Mouse (Mus musculus) embryonic facial prominence, embryonic 14.5 days (tissue): ENCODE measurements at regions not wholly inside any gene's neighbourhood (a gene's known extent, or its start where the extent isn't known, plus 50 kb on each side); places are given as distances from the start of the nearest gene placed in this dataset.

Experiments used
- ATAC-seq: fragments of 200-750 bp; cut with Nextera tagmentation; 2 replicates; pipeline ENCODE4 v1.8.0; 2017; ENCODE audit warnings: low read depth, moderate number of reproducible peaks, moderate TSS enrichment
- DNase-seq: peaks from one replicate; pipeline ENCODE4 v3.0.0-alpha.2; 2015; ENCODE audit warnings: low spot score
- H3K27ac ChIP-seq: fragments of 300-500 bp; sonication (generic); replicated peaks from 2 replicates; pipeline ENCODE4 v1.5.1; 2014; ENCODE audit warnings: low read depth, mild to moderate bottlenecking, low read length, moderate library complexity
- H3K27me3 ChIP-seq: fragments of 300-500 bp; sonication (generic); replicated peaks from 2 replicates; pipeline ENCODE4 v1.6.1; 2014; ENCODE audit warnings: low read length; ENCODE audit not compliant: control insufficient read depth, insufficient read depth
- H3K36me3 ChIP-seq: fragments of 300-500 bp; sonication (generic); 2 replicates; pipeline ENCODE4 v1.6.1; 2014; ENCODE audit warnings: low read length, mixed read lengths; ENCODE audit not compliant: control insufficient read depth, insufficient read depth
- H3K4me1 ChIP-seq: fragments of 300-500 bp; sonication (generic); 2 replicates; pipeline ENCODE4 v1.6.1; 2014; ENCODE audit warnings: antibody characterized with exemption, low read length; ENCODE audit not compliant: control insufficient read depth, insufficient read depth
- H3K4me2 ChIP-seq: fragments of 300-500 bp; sonication (generic); 2 replicates; pipeline ENCODE4 v1.6.1; 2014; ENCODE audit warnings: low read depth, mild to moderate bottlenecking, low read length, moderate library complexity, mixed read lengths
- H3K4me3 ChIP-seq: fragments of 300-500 bp; sonication (generic); 2 replicates; pipeline ENCODE4 v1.5.1; 2014; ENCODE audit warnings: low read depth, mild to moderate bottlenecking, low read length
- H3K9ac ChIP-seq: fragments of 300-500 bp; sonication (generic); 2 replicates; pipeline ENCODE4 v1.6.1; 2014; ENCODE audit warnings: low read depth, mild to moderate bottlenecking, low read length, moderate library complexity, mixed read lengths
- H3K9me3 ChIP-seq: fragments of 300-500 bp; sonication (generic); 2 replicates; pipeline ENCODE4 v1.6.1; 2016; ENCODE audit warnings: low read length; ENCODE audit not compliant: control insufficient read depth
- WGBS: fragments of 180-500 bp; shearing (Covaris S2); extraction: QIAGEN DNeasy Blood & Tissue Kit; methylation state at CpG from one replicate; pipeline ENCODE4 v1.1.7; 2014; 5-methylcytosine and 5-hydroxymethylcytosine counted together

GRCm38 (mm10) chr8:90536196-90536640 is 188.1 kb upstream of the Tox3 start:
- DNase-seq (no peak), ATAC-seq (no peak)
- WGBS = 83% methylated on average over 4 of the region's 4 CpGs
- H3K36me3 ChIP-seq = no peaks in the 10 kb centered on the region
- H3K4me2 ChIP-seq = no peak overlapping the region
- H3K4me3 ChIP-seq = no peak overlapping the region
- H3K27ac ChIP-seq = no peak overlapping the region
- no peak overlapping the region for H3K9ac ChIP-seq
- no peaks in the 10 kb centered on the region for H3K4me1 ChIP-seq
- no peaks in the 10 kb centered on the region for H3K9me3 ChIP-seq
- H3K27me3 ChIP-seq = no peaks in the 10 kb centered on the region

GRCm38 (mm10) chr8:90535515-90536156 is 187.5 kb upstream of the Tox3 start:
- 61% methylated on average over 8 of the region's 8 CpGs for WGBS
- no peak overlapping the region for H3K9ac ChIP-seq
- no peak overlapping the region for H3K27ac ChIP-seq
- H3K4me3 ChIP-seq = no peak overlapping the region
- no peaks in the 10 kb centered on the region for H3K27me3 ChIP-seq
- no peak overlapping the region for H3K4me2 ChIP-seq
- ATAC-seq = no peak
- H3K4me1 ChIP-seq = no peaks in the 10 kb centered on the region
- H3K36me3 ChIP-seq = no peaks in the 10 kb centered on the region
- H3K9me3 ChIP-seq = no peaks in the 10 kb centered on the region
- no peak for DNase-seq

DNA sequence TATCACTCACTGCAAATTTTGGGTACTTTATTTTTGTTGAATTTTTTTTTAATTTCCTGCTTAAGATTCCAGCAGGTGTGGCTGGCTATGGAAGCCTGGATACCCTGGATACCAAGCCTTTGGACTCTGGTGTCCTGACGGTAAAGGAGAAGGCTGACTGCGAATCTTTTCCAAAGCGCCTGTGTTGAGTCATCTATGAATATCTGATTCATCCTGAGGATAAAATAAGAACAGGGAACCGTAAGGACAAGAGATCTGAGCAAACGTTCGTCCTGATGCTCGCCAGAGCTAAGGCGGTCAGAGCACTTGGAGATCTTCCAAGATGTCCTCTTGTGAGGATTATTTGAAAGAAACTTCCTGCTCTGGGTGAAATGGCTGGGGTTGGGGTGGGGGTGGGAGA is 173.2 kb upstream of the Tox3 start:
- Histone ChIP-seq H3K9me3 (0 out of 2 replicates have a peak, but pooled peaks cover 10% of the 10 kb centered on the region), H3K27ac (no peak overlapping the region), H3K27me3 (no peaks in the 10 kb centered on the region), H3K4me3 (no peak overlapping the region), H3K9ac (no peak overlapping the region), H3K4me1 (no peaks in the 10 kb centered on the region), H3K36me3 (no peaks in the 10 kb centered on the region), H3K4me2 (no peak overlapping the region)
- 77% methylated on average over 8 of the region's 8 CpGs for WGBS
- no peak for DNase-seq
- no peak for ATAC-seq

GRCm38 (mm10) chr8:90520186-90520585 is 172.0 kb upstream of the Tox3 start:
- H3K4me1 ChIP-seq = no peaks in the 10 kb centered on the region
- H3K27me3 ChIP-seq = no peaks in the 10 kb centered on the region
- no peak overlapping the region for H3K4me2 ChIP-seq
- H3K4me3 ChIP-seq = no peak overlapping the region
- ATAC-seq = peak; percentile 65; the same call in 1 of the 2 replicates
- WGBS = 29% methylated on average over 4 of the region's 4 CpGs
- H3K36me3 ChIP-seq = no peaks in the 10 kb centered on the region
- 0 out of 2 replicates have a peak, but pooled peaks cover 10% of the 10 kb centered on the region for H3K9me3 ChIP-seq
- no peak overlapping the region for H3K9ac ChIP-seq
- DNase-seq = peak; percentile 65
- H3K27ac ChIP-seq = no peak overlapping the region

DNA sequence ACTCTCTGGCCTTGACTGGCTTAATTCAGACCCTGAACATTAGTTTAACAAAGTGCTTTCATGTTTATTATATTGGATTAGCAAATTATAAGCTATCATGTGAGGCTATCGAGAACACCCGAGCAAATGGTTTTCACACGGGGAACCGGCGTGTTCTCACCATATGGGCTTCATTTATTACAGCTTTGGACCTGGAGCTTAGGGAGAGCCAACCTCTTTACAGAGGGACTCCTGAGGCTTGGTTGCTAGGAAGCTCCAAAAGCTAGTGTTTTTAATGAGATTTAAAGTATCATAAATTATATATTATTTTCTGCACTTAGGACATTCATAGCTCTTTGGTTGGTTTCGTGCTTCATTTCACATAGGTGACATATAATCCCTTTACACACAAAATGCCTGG is 171.4 kb upstream of the Tox3 start:
- no peak overlapping the region for H3K4me2 ChIP-seq
- 54% methylated on average over 6 of the region's 6 CpGs for WGBS
- H3K9ac ChIP-seq = no peak overlapping the region
- 0 out of 2 replicates have a peak, but pooled peaks cover 10% of the 10 kb centered on the region for H3K9me3 ChIP-seq
- no peaks in the 10 kb centered on the region for H3K27me3 ChIP-seq
- H3K27ac ChIP-seq = no peak overlapping the region
- no peaks in the 10 kb centered on the region for H3K4me1 ChIP-seq
- no peak overlapping the region for H3K4me3 ChIP-seq
- no peak for DNase-seq
- ATAC-seq = no peak
- no peaks in the 10 kb centered on the region for H3K36me3 ChIP-seq

GRCm38 (mm10) chr8:90514191-90514590 is 166.0 kb upstream of the Tox3 start:
- Histone ChIP-seq H3K27me3 (no peaks in the 10 kb centered on the region), H3K4me1 (0 out of 2 replicates have a peak, but pooled peaks cover 2% of the 10 kb centered on the region), H3K27ac (no peak overlapping the region), H3K4me3 (no peak overlapping the region), H3K4me2 (no peak overlapping the region), H3K9ac (no peak overlapping the region), H3K9me3 (no peaks in the 10 kb centered on the region), H3K36me3 (no peaks in the 10 kb centered on the region)
- WGBS = 63% methylated on average over 3 of the region's 3 CpGs
- no peak for DNase-seq
- no peak for ATAC-seq

DNA sequence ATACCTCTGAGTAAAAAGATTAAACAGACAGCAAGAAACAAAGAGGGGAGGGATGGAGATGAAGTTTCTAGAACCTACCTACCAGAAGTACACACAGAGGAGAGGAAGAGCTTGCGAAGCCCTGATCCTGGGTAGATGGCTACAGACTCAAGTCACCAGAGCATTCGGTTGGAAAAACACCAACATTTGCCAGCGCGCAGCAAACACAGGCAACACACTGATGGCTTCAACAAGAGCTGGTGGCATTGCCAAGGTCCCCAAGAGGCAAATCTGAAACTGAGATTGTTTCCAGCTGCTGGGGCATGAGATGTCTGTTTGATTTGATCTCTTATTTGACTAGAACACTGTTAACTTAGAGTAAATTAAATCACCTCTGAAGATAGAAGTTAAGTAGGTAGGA is 165.5 kb upstream of the Tox3 start:
- Histone ChIP-seq H3K4me2 (no peak overlapping the region), H3K27ac (no peak overlapping the region), H3K9me3 (no peaks in the 10 kb centered on the region), H3K4me1 (0 out of 2 replicates have a peak, but pooled peaks cover 2% of the 10 kb centered on the region), H3K27me3 (no peaks in the 10 kb centered on the region), H3K4me3 (no peak overlapping the region), H3K9ac (no peak overlapping the region), H3K36me3 (no peaks in the 10 kb centered on the region)
- ATAC-seq (no peak), DNase-seq (no peak)
- 94% methylated on average over 4 of the region's 4 CpGs for WGBS

GRCm38 (mm10) chr8:90513102-90513501 is 165.0 kb upstream of the Tox3 start:
- no peak for ATAC-seq

DNA sequence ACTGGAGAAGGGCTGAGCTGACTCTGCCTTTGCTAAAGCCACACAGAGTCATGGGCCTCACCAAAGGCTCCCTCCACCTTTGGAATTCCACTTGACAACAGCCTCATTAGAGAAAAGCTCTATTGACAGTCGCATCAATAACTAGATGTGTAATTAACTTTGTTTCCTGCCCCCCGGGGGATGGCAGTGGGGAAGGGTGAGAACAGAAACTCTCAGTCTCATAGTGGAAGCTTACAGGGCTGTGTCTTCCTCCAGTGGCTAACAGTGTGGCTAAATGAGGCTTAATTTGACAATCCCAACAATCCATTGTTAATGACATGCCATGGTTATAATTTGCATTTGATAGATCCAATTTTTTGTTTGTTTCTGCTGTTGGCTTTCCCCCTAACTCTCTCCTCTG is 164.5 kb upstream of the Tox3 start:
- H3K36me3 ChIP-seq = no peaks in the 10 kb centered on the region
- no peaks in the 10 kb centered on the region for H3K27me3 ChIP-seq
- no peaks in the 10 kb centered on the region for H3K9me3 ChIP-seq
- H3K27ac ChIP-seq = no peak overlapping the region
- ATAC-seq (no peak), DNase-seq (no peak)
- H3K4me3 ChIP-seq = no peak overlapping the region
- WGBS = 29% methylated on average over 2 of the region's 2 CpGs
- no peak overlapping the region for H3K9ac ChIP-seq
- no peak overlapping the region for H3K4me2 ChIP-seq
- 0 out of 2 replicates have a peak, but pooled peaks cover 2% of the 10 kb centered on the region for H3K4me1 ChIP-seq

More at GRCm38 (mm10) chr8:90513102-90513501, 165.0 kb upstream of the Tox3 start:
- DNase-seq = no peak
- Histone ChIP-seq H3K27ac (no peak overlapping the region), H3K36me3 (no peaks in the 10 kb centered on the region), H3K9me3 (no peaks in the 10 kb centered on the region), H3K4me2 (no peak overlapping the region), H3K4me3 (no peak overlapping the region), H3K4me1 (0 out of 2 replicates have a peak, but pooled peaks cover 2% of the 10 kb centered on the region), H3K27me3 (no peaks in the 10 kb centered on the region), H3K9ac (no peak overlapping the region)
- WGBS = 60% methylated on average over 8 of the region's 8 CpGs
